Mouse (Mus musculus): ENCODE data around the gene Tagln3. TPM values are rescaled to one million over a fixed set of nuclear protein-coding genes. Genes with fewer than 3 reads are reported as not detected.

The Tagln3 gene
- polyA plus RNA-seq, 1 experiment from 2014 or later, result 145 TPM

GRCm38 (mm10) chr16:45743591-45744144 lies 19.3 kb upstream of the Tagln3 start:
- H3K4me1 ChIP-seq, result peaks cover 26% of the 10 kb centered on the region
- H3K4me3 ChIP-seq, result peak overlapping the region; percentile 76; the same call in 1 of the 2 replicates
- H3K27ac ChIP-seq (replicated peaks), result peak overlapping the region; percentile 97
- no peaks in the 10 kb centered on the region for H3K9me3 ChIP-seq (replicated peaks)
- 68% methylated on average over 4 of the region's 4 CpGs for WGBS
- peaks cover 18% of the 10 kb centered on the region for H3K36me3 ChIP-seq
- H3K27me3 ChIP-seq (ENCODE audit: low read depth, poor library complexity, severe bottlenecking), result no peaks in the 10 kb centered on the region
- DNase-seq (ENCODE audit: low spot score), result no peak

- Histone ChIP-seq H3K9me3 (replicated peaks) (no peaks in the 10 kb centered on the region), H3K4me1 (peaks cover 26% of the 10 kb centered on the region), H3K27ac (replicated peaks) (peak within 1 kb of the TSS; percentile 97), H3K36me3 (peaks cover 17% of the 10 kb centered on the region), H3K27me3 (ENCODE audit: low read depth, poor library complexity, severe bottlenecking) (no peaks in the 10 kb centered on the region), H3K4me3 (peak within 1 kb of the TSS; percentile 76)
- peak; percentile 97 for DNase-seq (ENCODE audit: low spot score)
- under 1% methylated on average over 49 of the region's 51 CpGs for WGBS
Observed at GRCm38 (mm10) chr16:45742615-45743476, 18.4 kb upstream of the Tagln3 start, which contains the start of gene Abhd10. Abhd10 (minus strand) TSS chr16:45742955.

- WGBS, result 91% methylated on average over 8 of the region's 8 CpGs
- no peaks in the 10 kb centered on the region for H3K9me3 ChIP-seq (replicated peaks)
- no peaks in the 10 kb centered on the region for H3K27me3 ChIP-seq (ENCODE audit: low read depth, poor library complexity, severe bottlenecking)
- peaks cover 61% of the 10 kb centered on the region for H3K36me3 ChIP-seq
- no peak overlapping the region for H3K4me3 ChIP-seq
- no peak for DNase-seq (ENCODE audit: low spot score)
- H3K4me1 ChIP-seq, result peaks cover 15% of the 10 kb centered on the region
- H3K27ac ChIP-seq (replicated peaks), result no peak overlapping the region
Observed at GRCm38 (mm10) chr16:45737880-45738279, 13.5 kb upstream of the Tagln3 start.

GRCm38 (mm10) chr16:45736724-45737123 lies 12.3 kb upstream of the Tagln3 start:
- WGBS, result 92% methylated on average over 3 of the region's 3 CpGs

GRCm38 (mm10) chr16:45729163-45729562 lies 4.8 kb upstream of the Tagln3 start:
- H3K9me3 ChIP-seq (replicated peaks), result no peaks in the 10 kb centered on the region
- peaks cover 20% of the 10 kb centered on the region for H3K4me1 ChIP-seq
- no peaks in the 10 kb centered on the region for H3K27me3 ChIP-seq (ENCODE audit: low read depth, poor library complexity, severe bottlenecking)
- no peak overlapping the region for H3K27ac ChIP-seq (replicated peaks)
- DNase-seq (ENCODE audit: low spot score), result no peak
- H3K4me3 ChIP-seq, result no peak overlapping the region
- H3K36me3 ChIP-seq, result peaks cover 59% of the 10 kb centered on the region
- 88% methylated on average over 5 of the region's 5 CpGs for WGBS

More at GRCm38 (mm10) chr16:45736724-45737123, 12.3 kb upstream of the Tagln3 start:
- no peak for DNase-seq (ENCODE audit: low spot score)
- Histone ChIP-seq H3K27me3 (ENCODE audit: low read depth, poor library complexity, severe bottlenecking) (no peaks in the 10 kb centered on the region), H3K27ac (replicated peaks) (no peak overlapping the region), H3K4me1 (peaks cover 10% of the 10 kb centered on the region), H3K9me3 (replicated peaks) (no peaks in the 10 kb centered on the region), H3K4me3 (no peak overlapping the region), H3K36me3 (peaks cover 73% of the 10 kb centered on the region)

- Histone ChIP-seq H3K9me3 (replicated peaks) (no peaks in the 10 kb centered on the region), H3K27me3 (ENCODE audit: low read depth, poor library complexity, severe bottlenecking) (no peaks in the 10 kb centered on the region), H3K27ac (replicated peaks) (peak overlapping the region; percentile 94), H3K36me3 (peaks cover 47% of the 10 kb centered on the region), H3K4me1 (peaks cover 62% of the 10 kb centered on the region), H3K4me3 (peak overlapping the region; percentile 73)
- WGBS, result under 1% methylated on average over 10 of the region's 10 CpGs
- no peak for DNase-seq (ENCODE audit: low spot score)
Observed at GRCm38 (mm10) chr16:45724742-45725102, 314 bp upstream of the Tagln3 start.

- no peak for DNase-seq (ENCODE audit: low spot score)
- Histone ChIP-seq H3K27ac (replicated peaks) (peak overlapping the region; percentile 94), H3K36me3 (peaks cover 49% of the 10 kb centered on the region), H3K4me1 (peaks cover 62% of the 10 kb centered on the region), H3K9me3 (replicated peaks) (no peaks in the 10 kb centered on the region), H3K27me3 (ENCODE audit: low read depth, poor library complexity, severe bottlenecking) (no peaks in the 10 kb centered on the region), H3K4me3 (peak overlapping the region; percentile 73)
- WGBS, result 48% methylated on average over 6 of the region's 6 CpGs
Observed at GRCm38 (mm10) chr16:45723172-45723901, 1.1 kb downstream of the Tagln3 start.

GRCm38 (mm10) chr16:45722460-45722951 lies 1.9 kb downstream of the Tagln3 start:
- 71% methylated on average over 3 of the region's 3 CpGs for WGBS
- peaks cover 62% of the 10 kb centered on the region for H3K4me1 ChIP-seq
- peak overlapping the region; percentile 94 for H3K27ac ChIP-seq (replicated peaks)
- no peaks in the 10 kb centered on the region for H3K9me3 ChIP-seq (replicated peaks)
- DNase-seq (ENCODE audit: low spot score), result no peak
- H3K36me3 ChIP-seq, result peaks cover 52% of the 10 kb centered on the region
- no peaks in the 10 kb centered on the region for H3K27me3 ChIP-seq (ENCODE audit: low read depth, poor library complexity, severe bottlenecking)
- H3K4me3 ChIP-seq, result peak overlapping the region; percentile 73

GRCm38 (mm10) chr16:45720022-45720630 lies 4.3 kb downstream of the Tagln3 start:
- H3K36me3 ChIP-seq, result peaks cover 76% of the 10 kb centered on the region
- no peaks in the 10 kb centered on the region; the same call in 1 of the 2 replicates for H3K9me3 ChIP-seq (replicated peaks)
- DNase-seq (ENCODE audit: low spot score), result no peak
- H3K4me3 ChIP-seq, result no peak overlapping the region
- H3K27ac ChIP-seq (replicated peaks), result no peak overlapping the region
- no peaks in the 10 kb centered on the region for H3K27me3 ChIP-seq (ENCODE audit: low read depth, poor library complexity, severe bottlenecking)
- WGBS, result 93% methylated on average over 10 of the region's 10 CpGs
- peaks cover 49% of the 10 kb centered on the region for H3K4me1 ChIP-seq

- no peak for DNase-seq (ENCODE audit: low spot score)
- Histone ChIP-seq H3K27ac (replicated peaks) (no peak overlapping the region), H3K4me1 (peaks cover 34% of the 10 kb centered on the region), H3K27me3 (ENCODE audit: low read depth, poor library complexity, severe bottlenecking) (no peaks in the 10 kb centered on the region), H3K36me3 (peaks cover 95% of the 10 kb centered on the region), H3K4me3 (no peak overlapping the region), H3K9me3 (replicated peaks) (no peaks in the 10 kb centered on the region; the same call in 1 of the 2 replicates)
- WGBS, result 95% methylated on average over 4 of the region's 4 CpGs
Observed at GRCm38 (mm10) chr16:45718296-45718695, 6.1 kb downstream of the Tagln3 start.

- H3K4me1 ChIP-seq, result no peaks in the 10 kb centered on the region
- DNase-seq (ENCODE audit: low spot score), result no peak
- WGBS, result 88% methylated on average over 5 of the region's 5 CpGs
- no peaks in the 10 kb centered on the region; the same call in 1 of the 2 replicates for H3K9me3 ChIP-seq (replicated peaks)
- peaks cover 97% of the 10 kb centered on the region for H3K36me3 ChIP-seq
- no peak overlapping the region for H3K4me3 ChIP-seq
- no peaks in the 10 kb centered on the region for H3K27me3 ChIP-seq (ENCODE audit: low read depth, poor library complexity, severe bottlenecking)
- no peak overlapping the region for H3K27ac ChIP-seq (replicated peaks)
Observed at GRCm38 (mm10) chr16:45714489-45715150, 9.8 kb downstream of the Tagln3 start.

GRCm38 (mm10) chr16:45713878-45714277 lies 10.5 kb downstream of the Tagln3 start:
- Histone ChIP-seq H3K9me3 (replicated peaks) (no peaks in the 10 kb centered on the region; the same call in 1 of the 2 replicates), H3K27ac (replicated peaks) (no peak overlapping the region), H3K27me3 (ENCODE audit: low read depth, poor library complexity, severe bottlenecking) (no peaks in the 10 kb centered on the region), H3K4me3 (no peak overlapping the region), H3K36me3 (peaks cover 97% of the 10 kb centered on the region), H3K4me1 (no peaks in the 10 kb centered on the region)
- DNase-seq (ENCODE audit: low spot score), result no peak
- 71% methylated on average over 1 of the region's 1 CpGs for WGBS

All from midbrain, embryonic 10.5 days (tissue).